Mouse (Mus musculus) CH12.LX (cell line): Measurements from ENCODE around the gene Aldh9a1.

Experiments
- CTCF ChIP-seq, 2 experiments: IDR thresholded peaks in 1 of 2; conservative IDR thresholded peaks in 1 of 2; 2 replicates each; pipeline ENCODE4 v1.5.1; 2011 to 2012; ENCODE audit warnings: low read depth in 2 of 2, low read length in 2 of 2, improper control_type of control experiment in 1 of 2, inconsistent platforms in 1 of 2, mild to moderate bottlenecking in 1 of 2, moderate library complexity in 1 of 2
- E2F4 ChIP-seq: IDR thresholded peaks from 2 replicates; pipeline ENCODE4 v1.6.1; 2011; ENCODE audit warnings: low read depth, low read length, improper control_type of control experiment; ENCODE audit not compliant: insufficient replicate concordance
- EP300 ChIP-seq: IDR thresholded peaks from 2 replicates; pipeline ENCODE4 v1.6.1; 2011; ENCODE audit warnings: low read length, improper control_type of control experiment
- POLR2A ChIP-seq: IDR thresholded peaks from 2 replicates; pipeline ENCODE4 v1.6.1; 2011; ENCODE audit warnings: low read depth, mild to moderate bottlenecking, improper control_type of control experiment, low read length
- SMC3 ChIP-seq: IDR thresholded peaks from 2 replicates; pipeline ENCODE4 v1.6.1; 2011; ENCODE audit warnings: low read depth, low read length, improper control_type of control experiment
- TCF12 ChIP-seq: IDR thresholded peaks from 2 replicates; pipeline ENCODE4 v1.6.1; 2014; ENCODE audit warnings: low read depth, mild to moderate bottlenecking, inconsistent platforms, low read length, improper control_type of control experiment
- USF2 ChIP-seq: conservative IDR thresholded peaks from 2 replicates; pipeline ENCODE4 v1.6.1; 2011; ENCODE audit warnings: low read depth, low read length, improper control_type of control experiment
- ZNF384 ChIP-seq: IDR thresholded peaks from 2 replicates; pipeline ENCODE4 v1.6.1; 2012; ENCODE audit warnings: low read depth, low read length, improper control_type of control experiment, inconsistent platforms

DNA sequence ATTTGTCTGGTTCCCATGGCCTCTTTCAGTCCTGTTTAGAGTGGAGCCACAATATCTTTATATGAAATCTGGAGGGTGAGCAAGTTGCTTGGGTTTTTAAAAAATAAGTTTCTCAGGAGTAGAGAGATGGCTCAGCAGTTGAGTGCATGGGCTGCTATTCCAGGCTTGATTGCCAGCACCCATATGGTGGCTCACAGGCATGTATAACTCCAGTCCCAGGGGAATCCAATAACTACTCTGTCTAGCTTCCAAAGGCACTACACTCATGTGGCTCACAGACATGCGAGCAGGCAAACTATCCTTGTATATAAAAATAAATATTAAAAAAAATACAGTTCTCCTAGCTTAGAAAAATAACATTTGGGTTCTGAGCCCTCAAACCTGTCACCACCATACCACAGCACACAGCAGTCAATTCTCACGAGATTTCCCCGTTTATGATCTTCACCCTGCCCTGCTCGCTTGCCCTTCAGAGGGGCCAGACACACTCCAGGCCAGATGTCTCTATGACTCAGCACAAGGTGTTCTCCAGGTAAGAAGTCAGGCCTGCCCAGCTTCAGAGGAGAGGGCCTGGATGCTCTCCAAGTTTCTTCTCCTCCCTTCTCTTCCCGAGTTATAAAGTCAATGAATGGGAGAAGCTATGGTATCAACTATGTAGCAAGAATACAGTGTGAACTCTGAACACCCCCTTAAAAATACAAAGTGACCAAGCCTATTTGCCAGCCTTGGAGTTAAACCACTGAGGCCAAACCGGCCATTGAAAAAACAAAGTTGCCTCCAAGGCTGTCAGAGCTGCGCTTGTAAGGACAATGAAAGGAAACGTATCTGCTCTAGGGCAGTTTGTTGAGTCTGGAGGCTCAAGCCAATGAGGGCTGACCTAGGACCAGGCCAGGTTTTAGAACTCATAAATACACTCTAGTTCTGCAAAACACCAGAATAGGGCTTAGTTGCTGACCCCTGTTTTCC lies 31.5 kb downstream of the Aldh9a1 start:
- no peak for TF ChIP-seq SMC3
- no peak for TF ChIP-seq ZNF384
- TF ChIP-seq CTCF (conservative IDR thresholded peaks at IDR 0.05 in 1 of 2, IDR thresholded peaks at IDR 0.05 in 1 of 2; ENCODE audit: low read depth in 2 of 2, low read length in 2 of 2) = no peak
- no peak for TF ChIP-seq EP300
- TF ChIP-seq USF2 = no peak
- no peak for TF ChIP-seq TCF12
- TF ChIP-seq E2F4 = no peak
- TF ChIP-seq POLR2A = no peak
